Mouse (Mus musculus) gastrocnemius, postnatal 25 days (tissue): Measurements from ENCODE around the gene Galntl6. TPM values are rescaled to one million over a fixed set of nuclear protein-coding genes. Genes with fewer than 3 reads are reported as not detected.
"Not testable (repeated sequence)": the region's sequence is repeated elsewhere in the genome, so short reads cannot be mapped to it uniquely, and the experiment has no call there.

Experiments used
- DNase-seq: peaks from one replicate; pipeline ENCODE4 v3.0.0; 2022
- total RNA-seq, 2 experiments: library from RNA; stranded (reverse); gene quantifications; 1 replicate in 1 of 2; 2 replicates in 1 of 2; pipeline ENCODE4 v1.2.3; 2021

Gene Galntl6
- total RNA-seq, 2 experiments from 2014 or later: not detected

DNA sequence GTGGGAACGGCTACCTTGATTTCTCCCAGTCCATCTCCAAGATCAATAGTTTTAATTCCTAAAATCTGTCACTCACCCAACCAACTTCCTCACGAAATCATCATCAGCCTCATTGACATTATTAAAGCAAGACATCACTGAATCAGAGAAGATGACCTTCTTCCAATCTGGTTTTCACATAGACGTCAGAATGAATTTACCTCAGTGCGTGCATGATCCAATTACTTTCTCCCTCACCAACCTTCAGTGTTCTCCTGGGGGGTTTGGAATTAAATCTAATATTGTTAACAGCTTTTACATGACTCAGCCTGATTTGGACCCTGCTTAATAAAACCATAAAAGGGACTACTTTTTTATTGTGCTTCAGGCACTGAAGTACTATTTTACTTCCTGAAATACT, 307.7 kb downstream of the Galntl6 start:
- no peak for DNase-seq

DNA sequence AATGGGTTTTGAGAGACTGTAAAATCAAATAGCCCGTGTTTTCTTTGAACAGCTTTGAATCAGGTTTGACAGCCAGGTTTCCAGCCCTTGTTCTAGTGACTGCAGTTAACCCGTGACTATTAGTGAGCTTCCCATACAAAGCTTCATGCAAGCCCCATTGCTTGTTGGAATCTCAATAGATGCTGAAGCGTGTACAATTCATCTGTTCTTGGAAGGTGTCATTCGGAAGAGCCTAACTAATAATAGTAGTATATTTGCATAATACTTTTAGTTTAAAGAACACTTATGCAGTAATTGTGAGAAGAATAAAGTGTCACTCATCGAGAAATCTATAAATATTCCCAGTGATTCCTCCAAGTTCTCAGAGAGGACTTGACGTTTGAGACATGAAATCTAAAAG, 314.6 kb downstream of the Galntl6 start:
- no peak for DNase-seq

DNA sequence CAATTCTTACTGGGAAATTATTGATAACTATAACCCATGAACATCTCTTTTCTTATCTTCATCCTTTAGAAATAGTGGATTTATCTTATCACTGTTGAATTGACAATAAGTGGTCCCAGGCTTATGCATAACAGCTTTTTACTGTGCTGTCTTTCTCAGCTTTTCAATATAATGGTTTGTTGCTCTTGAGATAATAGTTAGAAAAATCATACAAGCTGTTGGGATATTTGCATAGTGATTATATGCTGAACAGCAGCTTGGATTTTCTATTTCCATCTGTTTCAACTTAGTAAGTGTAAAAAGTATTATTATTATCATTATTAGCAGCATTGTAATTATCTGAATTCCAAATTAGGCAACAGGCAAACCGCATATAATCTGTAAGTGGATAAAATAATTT, 337.1 kb downstream of the Galntl6 start:
- DNase-seq: no peak

DNA sequence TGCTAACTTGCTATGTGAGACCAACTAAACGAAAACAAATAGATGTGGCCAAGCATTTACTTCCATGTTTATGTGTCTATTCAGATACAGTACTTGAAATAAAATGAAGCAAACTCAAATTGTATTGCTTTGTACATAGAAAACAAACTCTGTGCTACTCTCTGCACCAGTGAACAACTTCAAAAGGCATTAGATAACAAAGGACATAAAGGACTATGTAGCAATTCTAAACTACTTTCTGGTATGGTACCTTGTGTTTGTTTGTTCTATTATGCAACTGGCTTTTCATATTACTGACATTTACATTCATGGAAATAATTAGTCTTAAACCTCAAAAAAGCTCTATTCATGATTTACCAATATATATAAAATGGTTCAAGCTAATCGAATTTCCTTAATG, 344.4 kb downstream of the Galntl6 start:
- no peak for DNase-seq

DNA sequence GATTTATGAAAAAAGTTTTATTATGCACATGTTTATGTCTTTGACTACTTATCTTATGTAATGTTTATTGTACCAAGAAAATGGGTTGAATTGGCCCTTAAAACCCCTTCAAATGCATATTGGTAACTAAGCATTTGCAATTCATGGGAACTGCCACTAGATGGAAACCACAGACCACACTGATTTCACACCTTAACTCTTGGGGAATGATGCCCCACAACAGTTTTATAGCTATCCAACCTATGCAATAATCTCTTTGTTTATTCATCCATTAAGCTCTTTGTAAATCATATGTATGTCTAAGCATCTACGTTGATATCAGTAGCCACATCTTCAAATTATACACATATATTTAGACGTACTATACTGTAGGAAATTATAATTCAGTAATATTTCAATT, 346.3 kb downstream of the Galntl6 start:
- no peak for DNase-seq

DNA sequence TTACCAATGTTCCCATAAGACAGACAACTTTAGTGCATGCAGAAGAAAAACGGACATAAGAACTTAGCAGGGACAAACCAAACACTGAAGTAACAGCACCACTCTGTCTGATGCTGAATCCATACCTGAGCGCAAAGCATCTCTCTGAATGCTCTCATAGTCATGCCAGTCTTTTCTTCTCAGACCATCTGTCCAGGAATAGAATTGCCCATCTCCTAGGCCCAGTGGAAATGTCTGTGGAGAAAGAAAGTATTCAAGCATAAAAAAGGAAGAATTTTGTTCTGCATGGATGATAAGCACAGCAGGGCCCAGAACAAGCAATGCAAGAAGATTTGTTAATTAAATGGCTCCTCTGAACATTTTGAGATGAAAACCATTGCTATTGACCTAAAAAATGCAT, 376.7 kb downstream of the Galntl6 start:
- DNase-seq: no peak

DNA sequence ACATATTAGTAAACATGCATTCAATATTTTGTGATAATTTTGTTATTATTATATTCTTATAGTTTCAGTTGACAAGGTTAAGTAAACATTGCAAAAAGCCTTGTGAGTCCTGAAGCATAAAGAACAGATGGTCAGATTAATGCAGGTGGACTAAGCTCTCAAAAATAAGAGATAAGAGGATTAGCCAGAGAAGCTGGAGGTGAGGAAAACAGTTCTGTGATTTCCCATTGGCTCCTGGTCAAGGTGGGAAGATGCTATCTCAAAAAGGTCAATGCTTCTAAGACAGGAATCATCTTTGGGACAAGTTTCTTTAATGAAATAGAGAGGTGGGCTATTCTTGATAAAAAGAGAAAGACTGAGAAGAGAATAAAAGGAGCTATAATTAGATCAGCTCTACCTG, 377.8 kb downstream of the Galntl6 start:
- DNase-seq: no peak

DNA sequence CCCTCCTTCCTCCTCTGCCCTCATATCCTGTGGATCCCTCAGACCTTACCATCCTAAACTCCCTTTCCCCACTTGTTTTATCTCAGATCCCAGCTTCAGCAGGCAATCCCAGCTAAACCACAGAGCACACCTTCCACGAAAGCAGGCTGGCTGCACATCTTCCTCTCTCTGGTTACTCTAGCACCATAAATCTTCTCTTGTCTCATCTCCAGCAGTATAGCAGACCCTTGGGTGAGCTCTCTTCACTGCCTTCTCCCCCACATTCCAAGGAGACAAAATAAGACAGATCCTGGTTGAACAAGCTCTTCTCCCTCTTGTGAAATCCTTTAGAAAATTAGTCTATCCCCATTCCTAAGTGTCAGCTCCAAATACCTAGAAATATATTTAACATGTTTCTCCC, 389.0 kb downstream of the Galntl6 start:
- no peak for DNase-seq

DNA sequence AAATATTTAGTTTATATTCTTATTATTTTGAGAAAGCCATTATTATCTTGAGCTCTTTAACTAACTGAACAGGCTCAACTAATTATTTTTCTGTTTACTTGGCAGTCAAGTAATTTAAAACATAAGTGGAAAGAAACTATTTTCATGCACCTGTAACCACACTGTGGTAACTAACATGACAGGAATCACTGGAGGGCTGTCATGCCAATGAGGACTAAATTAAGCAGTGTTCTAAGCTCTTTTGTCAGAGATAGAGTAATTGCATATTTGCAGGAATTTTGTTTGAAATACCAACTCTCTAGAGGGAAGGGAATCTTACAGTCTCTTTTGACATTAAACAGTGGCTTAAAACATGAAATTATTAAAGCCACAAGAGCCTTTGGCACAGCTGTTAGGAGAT, 390.5 kb downstream of the Galntl6 start:
- no peak for DNase-seq

DNA sequence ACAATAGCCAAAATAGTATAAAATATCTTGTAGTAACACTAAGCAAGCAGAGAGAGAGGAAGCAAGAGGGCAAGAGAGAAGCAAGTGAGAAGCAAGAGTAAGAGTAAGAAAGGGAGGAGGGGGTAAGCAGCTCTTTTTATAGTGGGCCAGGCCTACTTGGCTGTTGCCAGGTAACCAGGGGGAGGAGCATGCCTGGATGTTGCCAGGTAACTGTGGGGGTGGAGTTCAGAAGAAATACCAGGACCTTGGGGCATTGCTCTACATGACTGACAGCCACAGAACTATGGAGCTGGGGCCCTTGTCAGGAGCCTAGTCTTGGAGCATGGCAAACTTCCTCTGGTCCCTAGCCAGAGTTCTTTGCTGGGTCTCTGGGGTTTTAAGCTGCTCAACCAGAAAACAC, 401.9 kb downstream of the Galntl6 start:
- no peak for DNase-seq

DNA sequence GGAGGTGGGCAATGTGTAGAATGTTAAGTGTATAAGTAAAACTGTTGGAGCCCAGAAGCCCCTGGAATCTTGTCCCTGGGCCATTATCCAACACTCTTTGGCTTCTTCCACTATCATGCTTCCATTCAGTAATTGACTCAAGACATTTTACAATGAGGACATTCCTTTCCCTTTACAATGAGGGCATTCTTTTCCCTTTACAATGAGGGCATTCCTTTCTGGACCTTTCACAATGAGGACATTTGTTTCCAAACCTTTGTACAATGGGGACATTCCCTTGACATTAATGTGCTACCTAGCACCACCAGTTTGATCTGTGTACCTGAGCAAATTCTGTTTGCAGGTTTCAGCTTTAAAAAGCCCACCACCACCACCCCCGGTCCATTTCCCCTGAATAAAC, 403.4 kb downstream of the Galntl6 start:
- DNase-seq: no peak

DNA sequence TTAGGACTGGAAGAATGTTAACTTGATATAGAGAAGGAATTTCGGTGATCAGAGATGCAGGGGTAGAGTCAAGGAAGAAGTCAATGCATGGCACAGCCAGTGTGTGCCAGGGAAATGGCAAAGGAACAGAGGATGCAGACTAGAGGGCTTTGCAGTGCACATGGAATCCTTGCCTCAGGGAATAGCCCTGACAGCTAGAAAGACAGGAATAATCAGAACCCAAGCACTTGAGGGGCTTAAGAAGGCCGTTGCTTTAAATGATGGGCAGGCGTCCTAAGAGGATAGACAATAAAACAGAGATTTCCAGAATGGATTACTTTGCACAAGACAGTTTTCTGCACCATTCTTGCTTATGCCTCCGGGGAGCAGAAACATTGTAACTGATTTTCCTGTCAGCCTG, 425.3 kb downstream of the Galntl6 start:
- DNase-seq: no peak

DNA sequence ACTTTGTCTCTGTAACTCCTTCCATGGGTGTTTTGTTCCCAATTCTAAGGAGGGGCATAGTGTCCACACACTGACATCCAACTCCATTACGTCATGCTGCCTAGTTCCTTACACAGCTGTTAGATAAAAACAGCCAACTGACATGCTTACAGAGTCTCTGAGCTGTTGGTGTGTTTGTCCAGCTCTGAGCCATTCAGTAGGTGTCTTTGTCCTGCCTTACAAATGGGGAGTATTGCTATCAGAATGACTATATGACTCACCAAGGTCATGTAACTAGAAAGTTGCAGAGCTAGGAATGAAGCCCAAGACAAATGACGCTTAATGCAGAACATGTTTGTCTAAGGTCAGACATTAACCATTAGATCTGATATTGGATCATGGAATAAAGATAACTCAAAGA, 449.1 kb downstream of the Galntl6 start:
- not testable (repeated sequence) for DNase-seq

DNA sequence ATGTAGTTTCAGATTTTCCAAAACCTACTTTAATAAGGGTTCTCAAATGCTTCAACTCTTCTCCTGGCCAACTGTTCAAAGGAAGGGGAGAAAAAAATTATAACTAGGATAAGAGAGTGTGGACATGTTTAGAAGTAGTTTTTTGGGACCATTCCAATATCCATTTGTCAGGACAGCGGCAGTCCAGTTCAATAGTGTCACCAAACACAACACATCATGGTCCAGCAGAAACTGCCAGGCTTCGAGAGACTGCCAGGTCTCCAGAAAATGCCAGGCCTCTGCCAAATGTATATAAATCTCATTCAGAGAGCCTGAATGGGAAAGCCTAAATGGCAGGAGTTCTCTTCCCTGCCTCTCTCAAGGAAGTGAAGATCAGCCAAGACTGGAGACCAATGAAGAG, 469.7 kb downstream of the Galntl6 start:
- no peak for DNase-seq

DNA sequence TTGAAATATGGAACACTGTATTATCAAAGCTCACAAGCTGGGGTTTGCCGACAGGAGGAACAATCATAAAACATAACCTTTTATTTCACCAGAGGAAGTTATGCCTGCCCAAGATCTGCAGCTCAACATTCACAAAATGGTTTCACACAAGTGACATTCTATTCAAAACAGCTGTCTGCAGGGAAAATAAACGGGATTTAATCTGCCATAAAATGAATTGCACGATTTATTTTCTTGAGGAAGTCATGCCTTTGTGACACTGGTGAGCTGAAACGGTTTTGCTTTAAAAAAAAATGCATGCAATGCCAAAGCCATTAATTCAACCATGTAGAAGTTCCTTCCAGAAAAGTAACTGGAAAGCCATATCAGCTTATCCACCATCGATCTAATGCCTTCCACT, 494.0 kb downstream of the Galntl6 start:
- no peak for DNase-seq

DNA sequence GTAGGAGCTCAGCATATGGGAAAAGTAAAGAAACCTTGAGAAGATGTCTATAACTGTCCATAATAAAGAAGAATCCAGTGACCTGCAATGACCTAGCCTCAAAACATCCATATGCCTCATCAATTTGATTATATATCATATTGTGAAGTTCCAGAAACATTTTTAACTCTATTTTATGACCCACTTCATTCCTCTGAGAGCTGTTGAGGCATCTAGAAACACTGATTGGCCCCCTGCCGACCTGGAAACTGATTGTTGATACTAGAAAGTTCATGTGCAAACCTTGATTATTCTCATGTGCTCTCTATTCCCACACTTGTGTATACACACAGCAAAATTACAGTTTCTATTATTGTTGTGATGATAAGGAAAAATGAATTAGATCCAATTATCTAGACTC, 494.9 kb downstream of the Galntl6 start:
- no peak for DNase-seq

DNA sequence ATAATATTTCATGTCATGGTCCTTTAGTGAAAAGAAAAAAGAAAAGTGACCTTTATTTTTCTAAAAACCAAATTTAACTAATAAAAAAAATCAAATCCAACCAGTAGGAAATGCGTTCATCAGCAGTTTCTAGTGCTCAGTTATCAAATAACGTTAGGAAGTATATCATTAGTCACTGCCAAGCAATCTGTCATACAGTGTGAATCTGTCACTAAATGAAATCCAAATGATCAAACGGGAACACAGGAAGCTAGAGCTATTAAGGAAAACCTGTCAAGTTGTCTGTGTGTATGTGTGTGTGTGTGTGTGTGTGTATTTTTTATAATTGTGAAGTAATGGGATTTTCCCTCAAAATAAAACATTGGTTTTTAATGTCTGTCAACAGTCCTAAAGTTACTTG, 515.9 kb downstream of the Galntl6 start:
- DNase-seq: no peak

DNA sequence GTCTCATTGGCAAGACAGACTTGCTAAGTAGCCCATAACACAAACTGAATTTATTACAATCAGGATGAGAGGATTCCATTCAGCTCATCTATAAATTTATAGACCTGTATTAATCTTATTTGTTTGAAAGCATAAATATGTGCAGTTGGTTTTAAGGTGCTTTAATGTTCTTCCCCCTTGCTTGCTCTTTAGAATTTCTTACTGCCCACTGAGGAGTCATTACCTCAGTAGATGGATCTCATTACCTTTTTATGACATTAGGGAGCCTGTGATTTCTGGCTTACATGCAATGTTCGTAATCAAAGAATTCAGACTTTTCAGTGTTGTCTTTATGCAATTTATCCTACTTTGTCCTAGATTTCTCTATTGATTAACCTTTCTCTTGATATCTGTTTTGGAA, 516.6 kb downstream of the Galntl6 start:
- DNase-seq: no peak

DNA sequence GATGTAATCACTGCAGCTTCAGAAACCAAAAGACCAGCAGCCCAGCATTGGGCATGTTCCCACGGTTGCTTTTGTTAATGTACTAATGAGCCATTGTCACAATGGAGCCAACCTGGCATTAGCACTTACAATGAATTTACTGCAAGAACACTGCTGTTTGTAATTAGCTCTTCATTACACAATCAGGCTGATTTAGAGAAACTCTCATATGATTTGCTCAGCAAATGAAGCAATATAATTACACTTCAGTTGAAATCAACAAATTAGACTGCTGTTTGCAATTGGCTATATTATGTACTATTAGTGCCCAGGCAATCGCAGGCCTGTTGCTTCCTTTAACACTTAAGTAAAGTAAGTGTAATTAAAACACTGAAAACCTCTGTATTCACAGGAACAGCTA, 540.1 kb downstream of the Galntl6 start:
- DNase-seq: no peak

DNA sequence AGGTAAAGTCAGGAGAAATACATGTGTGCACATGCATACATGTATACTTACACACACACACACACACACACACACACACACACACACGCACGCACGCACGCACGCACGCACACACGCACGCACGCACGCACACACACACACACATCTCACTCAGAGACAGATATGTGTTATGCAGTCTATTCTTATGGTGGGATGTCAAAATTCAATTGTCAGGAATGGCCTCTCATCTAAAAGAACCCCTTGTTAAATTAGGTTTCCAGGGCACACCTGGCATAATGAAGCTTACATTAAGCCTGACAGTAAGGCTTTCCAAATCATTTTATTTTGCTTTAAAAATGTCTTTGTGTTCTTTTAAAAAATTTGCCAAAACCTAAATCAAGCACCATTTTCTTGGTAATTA, 540.5 kb downstream of the Galntl6 start:
- DNase-seq: no peak

DNA sequence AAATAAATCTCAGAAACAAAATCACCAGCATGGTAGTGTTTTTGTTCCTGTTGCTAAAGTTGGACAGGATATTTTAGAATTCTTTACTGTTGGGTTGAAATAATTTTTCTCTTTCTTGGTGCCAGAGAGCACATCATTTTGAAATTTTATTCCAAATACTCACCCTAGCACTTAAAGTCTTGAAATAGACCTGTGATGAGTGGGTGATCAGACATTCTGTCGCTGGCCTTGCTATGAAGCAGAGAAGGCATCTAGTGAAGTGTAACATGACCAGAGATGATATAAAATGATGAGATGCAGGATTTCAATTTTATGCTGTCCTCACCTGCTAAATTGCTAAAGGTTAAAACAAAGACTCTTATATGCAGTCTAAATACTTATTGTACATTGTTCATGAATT, 581.3 kb downstream of the Galntl6 start:
- no peak for DNase-seq

DNA sequence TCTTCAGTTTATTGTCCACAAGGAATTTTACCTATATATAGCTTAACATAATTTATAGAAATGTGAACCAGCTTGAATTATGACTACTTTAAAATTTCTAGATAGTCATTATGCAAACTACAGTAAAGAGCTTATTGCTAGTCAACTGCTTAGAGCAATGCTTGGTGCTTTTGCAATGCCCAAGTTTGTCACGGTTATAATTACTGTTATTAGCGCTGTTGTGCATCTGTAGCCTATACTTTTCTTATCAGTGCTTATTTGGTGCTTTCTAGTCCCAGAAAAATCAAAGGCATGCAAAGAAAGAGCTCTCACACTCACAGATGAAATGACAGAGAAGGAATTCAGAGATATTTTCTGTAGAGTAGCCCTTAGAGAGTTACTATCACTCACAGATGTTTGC, 599.0 kb downstream of the Galntl6 start:
- DNase-seq: no peak

DNA sequence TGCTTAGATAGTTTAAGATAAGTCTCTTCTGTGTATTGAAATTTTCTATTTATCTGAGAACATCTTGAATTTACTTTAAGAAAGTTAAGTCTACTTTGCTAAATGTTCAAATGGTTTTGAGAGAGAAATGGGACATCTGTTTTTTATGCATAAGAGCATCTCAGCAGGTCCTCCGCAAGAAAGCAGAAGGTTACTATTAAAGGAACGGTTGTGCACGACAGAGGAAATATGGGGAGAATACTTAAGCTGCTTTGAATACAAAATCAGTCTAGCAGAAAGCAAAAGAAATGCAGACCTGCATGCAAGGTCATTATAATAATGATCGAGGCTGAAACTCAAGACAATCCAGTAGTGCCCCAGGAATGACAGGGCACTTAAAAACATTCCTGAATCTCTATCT, 621.0 kb downstream of the Galntl6 start:
- no peak for DNase-seq

DNA sequence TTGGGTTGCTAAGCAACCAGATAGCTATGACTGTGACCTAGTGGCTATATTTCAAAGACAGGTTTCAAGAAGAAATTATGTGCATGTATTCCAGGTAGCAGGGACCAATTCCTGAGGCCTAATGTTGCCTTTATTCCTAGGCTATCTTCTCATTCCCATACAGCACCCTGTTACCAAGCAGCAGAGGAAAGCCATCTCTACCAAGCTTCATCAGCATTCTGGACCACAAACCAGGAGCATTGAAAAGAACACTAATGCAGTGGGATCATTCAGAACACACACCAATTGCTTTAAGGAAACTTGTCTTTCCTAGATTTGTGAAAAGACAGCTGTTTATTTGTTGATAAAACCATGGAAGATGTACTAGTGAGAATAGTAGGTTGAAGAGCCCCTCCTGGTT, 622.4 kb downstream of the Galntl6 start:
- no peak for DNase-seq

DNA sequence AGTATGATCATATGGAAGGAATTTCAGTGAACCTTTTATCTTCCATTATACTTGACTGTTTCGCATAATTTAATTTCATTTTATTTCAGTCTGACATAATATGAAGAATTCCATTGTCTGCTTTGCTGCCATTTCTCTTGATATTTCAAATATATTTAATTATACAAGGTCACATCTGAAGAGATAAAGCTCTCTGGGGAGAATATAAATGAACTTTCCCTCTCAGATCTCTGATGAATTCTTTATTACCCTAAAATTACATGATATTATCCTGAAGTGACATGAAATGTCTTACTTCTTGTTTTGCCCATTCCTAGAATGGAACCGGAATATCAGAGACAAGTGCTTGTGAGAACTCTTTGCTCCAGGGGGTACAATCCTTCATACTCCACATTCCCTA, 647.0 kb downstream of the Galntl6 start:
- no peak for DNase-seq
